Mouse (Mus musculus) E14TG2a.4 (cell line): Measurements from ENCODE around the gene Kat7.
A peak's percentile ranks its signal among the peaks of the same experiment; 100 is the strongest.

Experiments
- H3K27me3 ChIP-seq: 2 replicates; pipeline ENCODE4 v1.6.1; 2014; ENCODE audit warnings: low read length, control low read depth; ENCODE audit not compliant: insufficient read depth
- H3K36me3 ChIP-seq: 2 replicates; pipeline ENCODE4 v1.6.1; 2014; ENCODE audit warnings: low read length, control low read depth; ENCODE audit not compliant: insufficient read depth
- H3K4me1 ChIP-seq: replicated peaks from 2 replicates; pipeline ENCODE4 v1.6.1; 2014; ENCODE audit warnings: low read depth, low read length, control low read depth
- H3K4me3 ChIP-seq: replicated peaks from 2 replicates; pipeline ENCODE4 v1.5.1; 2014; ENCODE audit warnings: mild to moderate bottlenecking, low read length
- H3K9me3 ChIP-seq: 2 replicates; pipeline ENCODE4 v1.6.1; 2014; ENCODE audit warnings: low read length, control low read depth
- CTCF ChIP-seq: conservative IDR thresholded peaks from 2 replicates; pipeline ENCODE4 v1.5.1; 2014; ENCODE audit warnings: low read length
- NANOG ChIP-seq: IDR thresholded peaks from 2 replicates; pipeline ENCODE4 v1.6.1; 2014; ENCODE audit warnings: borderline replicate concordance, low read length, mixed read lengths
- POU5F1 ChIP-seq: IDR thresholded peaks from 2 replicates; pipeline ENCODE4 v1.6.1; 2014; ENCODE audit warnings: low read length, borderline replicate concordance

Kat7 gene

DNA sequence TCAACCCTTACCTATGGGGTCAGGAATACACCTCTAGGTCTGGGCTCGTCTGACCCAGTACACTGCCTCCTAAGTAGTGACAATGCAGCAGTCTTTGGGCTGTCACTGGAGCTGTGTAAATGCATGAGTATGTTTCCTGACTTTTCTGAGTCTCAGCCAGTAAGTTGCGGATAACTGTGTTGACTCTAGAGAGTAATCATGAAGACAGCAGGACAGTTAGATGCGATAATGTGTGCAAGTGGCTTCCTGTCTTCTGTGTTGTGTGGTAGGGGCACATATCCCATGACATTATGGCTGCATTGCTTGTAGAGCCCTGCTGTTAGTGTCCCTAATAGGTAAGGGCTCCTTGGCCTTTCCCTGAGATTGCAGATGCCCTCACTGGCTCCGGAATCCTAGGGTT is 15.8 kb upstream of the Kat7 start:
- Histone ChIP-seq H3K36me3 (no peaks in the 10 kb centered on the region), H3K9me3 (no peaks in the 10 kb centered on the region)

GRCm38 (mm10) chr11:95324181-95324580 is 14.1 kb upstream of the Kat7 start:
- TF ChIP-seq POU5F1 (no peak), NANOG (no peak), CTCF (no peak)
- peaks cover 10% of the 10 kb centered on the region; the same call in 1 of the 2 replicates for H3K27me3 ChIP-seq
- H3K9me3 ChIP-seq = no peaks in the 10 kb centered on the region
- H3K4me3 ChIP-seq = no peak overlapping the region
- H3K4me1 ChIP-seq = peaks cover 14% of the 10 kb centered on the region
- H3K36me3 ChIP-seq = peaks cover 5% of the 10 kb centered on the region

More for the DNA sequence above, 15.8 kb upstream of the Kat7 start:
- TF ChIP-seq NANOG = no peak
- TF ChIP-seq CTCF = no peak
- no peak for TF ChIP-seq POU5F1
- H3K27me3 ChIP-seq = peaks cover 10% of the 10 kb centered on the region; the same call in 1 of the 2 replicates
- no peak overlapping the region for H3K4me3 ChIP-seq
- peaks cover 14% of the 10 kb centered on the region for H3K4me1 ChIP-seq

- H3K27me3 ChIP-seq = 0 out of 2 replicates have a peak, but pooled peaks cover 5% of the 10 kb centered on the region
- H3K36me3 ChIP-seq = peaks cover 7% of the 10 kb centered on the region
- H3K9me3 ChIP-seq = no peaks in the 10 kb centered on the region
- no peak for TF ChIP-seq NANOG
- no peak for TF ChIP-seq POU5F1
- no peak for TF ChIP-seq CTCF
- peaks cover 31% of the 10 kb centered on the region for H3K4me1 ChIP-seq
- H3K4me3 ChIP-seq = no peak overlapping the region
Measured at GRCm38 (mm10) chr11:95320010-95320409, 10.0 kb upstream of the Kat7 start.

- H3K36me3 ChIP-seq = peaks cover 7% of the 10 kb centered on the region
- no peaks in the 10 kb centered on the region for H3K9me3 ChIP-seq
- H3K27me3 ChIP-seq = 0 out of 2 replicates have a peak, but pooled peaks cover under 1% of the 10 kb centered on the region
- H3K4me3 ChIP-seq = no peak overlapping the region
- TF ChIP-seq NANOG = no peak
- peaks cover 33% of the 10 kb centered on the region for H3K4me1 ChIP-seq
Measured at GRCm38 (mm10) chr11:95319506-95319905, 9.5 kb upstream of the Kat7 start.

DNA sequence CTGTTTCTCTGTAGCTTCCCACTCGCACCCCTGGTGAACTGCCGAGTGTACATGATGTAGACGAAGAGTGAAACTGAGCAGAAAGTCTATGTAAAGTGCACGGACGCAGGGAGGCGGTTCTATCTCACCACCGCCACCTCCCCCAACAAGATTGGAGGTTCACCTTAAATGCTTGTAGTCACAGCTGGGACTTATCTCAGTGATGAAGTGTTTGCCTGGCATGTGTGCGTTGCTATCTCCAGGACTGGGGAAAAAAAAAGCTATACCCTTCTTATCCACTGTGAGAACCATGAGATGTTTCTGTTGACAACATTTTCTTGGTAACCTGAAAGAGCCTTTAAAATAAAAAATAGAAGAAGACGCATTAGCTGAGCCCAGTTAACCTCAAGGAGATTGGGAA is 8.1 kb upstream of the Kat7 start:
- Histone ChIP-seq H3K36me3 (peaks cover 7% of the 10 kb centered on the region), H3K4me3 (no peak overlapping the region), H3K9me3 (no peaks in the 10 kb centered on the region), H3K27me3 (no peaks in the 10 kb centered on the region), H3K4me1 (peaks cover 42% of the 10 kb centered on the region)
- no peak for TF ChIP-seq POU5F1
- no peak for TF ChIP-seq NANOG
- TF ChIP-seq CTCF = no peak

- Histone ChIP-seq H3K36me3 (peaks cover 7% of the 10 kb centered on the region), H3K9me3 (no peaks in the 10 kb centered on the region), H3K27me3 (no peaks in the 10 kb centered on the region), H3K4me3 (peak overlapping the region; percentile 17; the same call in 1 of the 2 replicates), H3K4me1 (peaks cover 56% of the 10 kb centered on the region)
- no peak for TF ChIP-seq NANOG
- TF ChIP-seq POU5F1 = no peak
- TF ChIP-seq CTCF = no peak
Measured at GRCm38 (mm10) chr11:95315215-95315955, 5.3 kb upstream of the Kat7 start.

- H3K4me1 ChIP-seq = peaks cover 65% of the 10 kb centered on the region
- peak overlapping the region; percentile 97 for H3K4me3 ChIP-seq
- TF ChIP-seq CTCF (no peak), NANOG (peak; percentile 96), POU5F1 (peak; percentile 69)
- peaks cover 12% of the 10 kb centered on the region for H3K36me3 ChIP-seq
- no peaks in the 10 kb centered on the region for H3K9me3 ChIP-seq
- H3K27me3 ChIP-seq = no peaks in the 10 kb centered on the region
Measured at GRCm38 (mm10) chr11:95311425-95311807, 1.4 kb upstream of the Kat7 start.

- TF ChIP-seq NANOG = no peak
- TF ChIP-seq POU5F1 = no peak
- TF ChIP-seq CTCF = no peak
- no peaks in the 10 kb centered on the region for H3K9me3 ChIP-seq
- peaks cover 18% of the 10 kb centered on the region for H3K36me3 ChIP-seq
- peak overlapping the region; percentile 97 for H3K4me3 ChIP-seq
- H3K4me1 ChIP-seq = peaks cover 65% of the 10 kb centered on the region
- H3K27me3 ChIP-seq = no peaks in the 10 kb centered on the region
Measured at GRCm38 (mm10) chr11:95310648-95311424, 790 bp upstream of the Kat7 start.
